Mouse (Mus musculus) layer of hippocampus, postnatal 25 days (tissue): ENCODE measurements around the gene Bmx. TPM values are rescaled to one million over a fixed set of nuclear protein-coding genes. Genes with fewer than 3 reads are reported as not detected.

Experiments used
- DNase-seq, 2 experiments: peaks; one replicate each; pipeline ENCODE4 v3.0.0; 2022; ENCODE audit warnings: mixed read lengths in 2 of 2, low spot score in 1 of 2; ENCODE audit errors: extremely low spot score in 1 of 2
- total RNA-seq, 2 experiments: library from RNA; stranded (reverse); gene quantifications; 2 replicates each; pipeline ENCODE4 v1.2.3; 2021

Bmx gene
- total RNA-seq = under 1 TPM; 0.61 to 0.74 TPM

DNA sequence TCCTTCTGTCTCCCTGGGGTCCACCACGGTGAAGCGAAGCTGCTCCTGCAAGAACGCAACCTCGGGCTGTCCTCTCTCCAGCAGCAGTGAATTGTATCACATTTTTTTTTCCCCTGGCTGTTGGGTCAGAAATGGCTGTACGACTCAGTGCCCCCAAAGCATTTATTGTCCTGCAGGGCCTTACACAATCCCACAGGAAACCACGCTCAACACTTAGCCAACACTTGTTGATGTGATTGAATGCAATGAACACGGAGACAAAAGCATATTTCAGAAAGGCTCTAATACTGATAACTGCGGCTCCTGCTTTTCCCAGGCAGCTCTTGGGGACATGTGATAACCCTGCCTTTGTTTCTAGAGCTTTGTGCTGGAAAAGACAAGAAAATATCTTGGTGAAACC is at the start of gene Bmx:
TSS of gene Bmx (minus strand) at position 137 of the 400 bp plus-strand sequence.
- DNase-seq = no peak

DNA sequence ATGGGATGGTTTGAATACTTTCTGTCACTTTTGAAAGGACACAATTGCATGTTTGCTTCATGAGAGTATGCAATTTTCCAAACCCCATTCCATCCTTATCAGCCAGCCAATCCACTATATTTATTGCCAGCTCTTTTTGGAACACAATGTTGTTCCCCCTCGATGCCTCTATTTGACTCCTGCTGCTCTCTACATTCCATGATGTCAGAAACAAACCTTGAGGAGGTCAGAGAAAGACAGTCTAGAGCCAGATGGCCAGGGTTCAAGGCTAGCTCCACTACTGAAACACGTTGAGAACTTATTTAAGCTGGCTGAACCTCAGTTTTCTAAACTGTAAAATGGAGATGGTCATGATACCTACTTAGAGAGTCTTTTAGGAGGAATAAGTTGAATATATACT is 48.3 kb upstream of the Bmx start:
- DNase-seq = no peak

DNA sequence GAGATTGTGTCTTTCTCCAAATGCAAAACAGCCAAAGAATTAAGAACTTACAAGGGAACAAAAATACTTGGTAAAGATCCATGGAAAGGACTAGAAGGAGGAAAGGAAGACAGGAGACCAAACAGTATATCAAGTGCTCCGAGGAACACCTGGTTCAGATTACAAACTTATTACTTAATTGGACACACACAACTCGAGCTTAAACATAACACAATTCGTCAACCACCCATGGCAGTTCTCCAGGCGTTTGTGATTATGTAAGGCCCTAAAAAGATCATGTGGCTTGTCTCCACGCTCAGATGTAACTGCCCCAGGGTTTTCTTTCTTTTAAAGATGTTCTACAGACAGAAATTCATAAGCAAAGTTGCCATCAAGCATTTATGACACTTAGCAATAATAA is 33.2 kb upstream of the Bmx start:
- no peak for DNase-seq

DNA sequence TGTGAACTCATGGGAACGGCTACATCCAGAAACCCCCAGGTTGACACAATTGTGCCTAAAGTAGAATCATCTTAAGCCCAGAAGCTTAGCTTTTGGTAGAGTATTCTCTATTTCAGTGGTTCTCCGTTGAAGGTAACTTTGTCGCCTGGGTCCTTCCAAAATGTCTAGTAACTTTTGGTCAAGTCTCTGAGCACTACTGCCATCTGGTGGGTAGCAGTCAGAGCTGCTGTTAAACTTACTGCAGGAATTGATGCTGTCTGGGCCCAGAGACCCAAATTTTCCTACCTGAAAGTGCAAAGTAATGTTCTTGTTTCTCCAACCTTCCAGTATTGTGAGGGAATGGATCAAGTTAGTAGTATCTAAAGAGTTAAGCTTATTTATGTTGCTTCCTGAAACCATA is 29.1 kb upstream of the Bmx start:
- no peak for DNase-seq

DNA sequence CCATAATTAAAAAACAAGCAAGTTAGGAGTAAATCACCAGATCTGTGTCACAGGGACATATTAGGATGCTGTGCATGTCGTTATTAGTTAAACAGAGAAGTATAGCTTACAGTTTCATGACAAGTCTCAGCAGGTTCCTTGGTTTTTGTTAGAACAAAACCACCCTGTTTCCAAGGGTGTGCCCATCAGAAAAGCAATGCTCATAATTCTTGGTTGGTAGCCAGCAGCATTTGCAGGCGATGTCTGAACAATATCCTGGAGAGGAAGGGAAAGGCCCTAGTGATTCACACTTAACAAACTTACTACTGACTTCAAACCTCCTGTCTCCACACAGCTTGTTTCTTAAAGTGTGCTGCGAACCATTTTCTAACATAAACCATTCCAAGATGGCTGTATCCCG is 25.8 kb upstream of the Bmx start:
- DNase-seq = no peak

DNA sequence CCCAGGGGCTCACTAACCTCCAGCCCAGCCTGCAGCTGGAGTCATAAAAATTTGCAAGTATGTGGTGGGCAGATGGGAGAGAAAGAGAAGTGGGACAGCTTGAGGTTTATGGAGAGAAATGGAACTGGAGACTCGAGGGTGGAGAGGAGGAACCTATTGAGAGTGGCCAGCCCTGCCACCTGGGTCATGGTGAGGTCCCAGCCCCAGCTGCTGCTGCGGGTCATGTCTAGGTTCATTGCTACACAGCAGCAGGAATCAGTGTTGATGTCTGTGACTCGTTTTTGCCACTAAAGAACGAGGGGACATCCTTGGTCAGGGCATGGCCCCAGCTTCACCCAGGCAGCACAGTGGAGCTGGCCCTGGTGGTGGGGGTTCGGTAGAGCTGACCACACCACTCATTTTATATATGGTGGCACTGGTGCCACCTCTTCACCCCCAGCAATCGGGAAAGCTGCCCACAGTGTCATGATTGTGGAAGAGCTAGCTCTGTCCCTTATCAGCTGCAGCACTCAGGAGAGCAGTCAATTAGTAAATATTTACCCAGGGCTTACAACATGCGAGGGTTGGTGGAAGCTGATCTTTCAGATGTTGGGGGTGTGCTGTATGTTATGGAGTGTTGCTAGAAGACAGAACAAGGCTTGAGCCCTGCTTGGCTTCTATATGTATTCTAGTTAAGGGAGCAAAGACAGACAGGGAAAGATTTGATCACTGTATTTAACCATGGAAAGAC is 23.1 kb upstream of the Bmx start:
- no peak for DNase-seq

DNA sequence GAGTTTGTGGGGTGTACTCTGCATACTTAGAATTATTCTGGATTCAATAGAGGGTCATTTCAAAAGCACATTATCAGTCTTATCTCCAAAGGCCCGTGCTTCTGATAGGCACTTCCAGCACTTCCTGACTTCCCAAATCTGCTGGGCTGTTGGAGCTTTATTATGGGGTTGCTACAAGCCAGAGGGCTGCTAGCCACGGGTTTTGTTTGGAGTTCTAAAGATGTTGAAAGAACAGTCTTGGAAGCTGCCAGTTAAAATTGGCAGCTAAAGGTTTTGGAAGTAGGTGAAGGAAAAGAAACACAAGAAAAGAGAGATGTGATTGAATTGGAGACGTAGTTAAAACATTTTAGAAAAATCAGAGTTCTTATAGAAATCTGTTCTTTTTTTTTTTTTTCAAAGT is 17.5 kb upstream of the Bmx start:
- DNase-seq = no peak

DNA sequence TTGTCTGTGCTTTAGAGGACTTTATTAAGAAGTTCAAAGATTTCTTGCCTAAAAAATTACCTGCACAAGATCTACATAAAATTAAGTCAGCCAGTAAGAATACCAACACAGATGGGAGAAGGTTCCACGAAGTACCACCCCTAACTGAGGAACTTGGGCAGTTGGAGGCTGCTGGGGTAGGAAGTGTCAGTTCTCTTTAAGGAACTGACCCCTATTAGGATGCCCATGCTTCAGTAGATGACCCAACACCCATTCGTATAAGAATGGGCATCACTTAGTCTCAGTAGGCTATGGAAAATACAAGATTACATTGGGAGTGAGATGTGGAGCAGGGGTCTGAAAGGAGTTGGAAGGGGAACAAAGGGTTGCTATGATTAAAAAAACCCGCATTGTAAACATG is 12.6 kb upstream of the Bmx start:
- no peak for DNase-seq

DNA sequence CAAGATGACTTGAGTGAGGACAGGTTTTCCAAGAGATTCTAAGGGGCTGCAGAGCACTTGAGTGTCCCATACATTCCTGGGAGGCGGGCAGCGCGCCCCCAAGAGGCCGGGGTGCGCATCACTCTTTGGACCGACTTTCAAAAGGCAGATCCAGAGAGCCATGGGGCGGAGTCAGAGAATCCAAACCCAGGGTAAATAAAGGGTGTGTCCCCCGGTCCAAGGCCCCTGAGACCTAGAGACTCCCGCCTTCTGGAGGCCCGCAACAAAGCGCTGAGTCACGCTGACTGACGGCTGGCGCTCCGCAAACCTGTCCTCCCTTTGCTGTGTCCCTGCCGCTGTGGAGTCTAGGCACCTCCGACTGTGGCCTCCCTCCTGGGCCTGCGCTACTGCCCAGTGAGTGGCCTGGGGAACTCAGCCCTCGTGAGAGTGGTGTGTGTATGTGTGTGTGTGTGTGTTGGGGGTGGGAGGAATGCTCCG is 11.3 kb upstream of the Bmx start, which contains the start of gene Pir:
TSS of gene Pir (plus strand) at position 87 of the 477 bp plus-strand sequence.
- peak; percentile 12 to 17 for DNase-seq

DNA sequence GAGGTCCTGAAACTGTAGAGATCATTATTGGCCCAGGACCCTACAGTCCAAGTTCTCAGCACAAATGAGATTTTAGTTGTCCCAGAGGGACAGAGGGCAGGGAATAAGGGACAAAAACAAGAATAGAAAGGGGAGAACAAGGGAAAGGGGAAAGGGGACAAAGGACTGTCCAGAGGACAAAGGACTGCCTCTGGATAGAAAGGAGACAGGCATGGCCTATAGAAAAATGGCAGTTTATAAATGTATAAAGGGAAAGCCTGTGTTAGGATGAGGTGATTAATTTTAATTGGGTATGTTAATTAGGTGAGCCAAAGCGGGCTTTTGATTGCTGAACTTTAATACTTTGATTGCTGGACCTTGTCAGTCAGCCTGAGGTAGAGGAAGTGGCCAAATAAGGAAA is 6.9 kb upstream of the Bmx start:
- no peak for DNase-seq

DNA sequence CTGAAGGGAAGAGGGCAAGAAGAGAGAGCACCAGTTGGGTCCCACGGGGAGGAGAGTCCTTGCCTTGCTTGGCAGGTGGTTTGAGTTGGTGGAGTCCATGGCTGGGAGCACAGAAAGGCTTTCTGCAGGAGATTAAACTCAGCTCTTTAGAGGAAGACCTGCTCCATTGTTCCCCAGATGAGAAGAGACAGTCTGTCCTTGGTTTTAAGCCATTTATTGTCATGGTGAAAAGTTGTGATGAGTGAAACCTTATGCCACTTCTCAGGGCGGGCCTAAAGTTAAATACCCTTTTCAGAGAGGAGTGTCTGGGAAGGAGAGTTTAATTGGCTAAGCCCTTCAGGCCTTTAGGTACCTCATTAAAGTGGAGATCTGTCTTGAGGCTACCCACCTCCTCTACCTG is 4.3 kb upstream of the Bmx start:
- no peak for DNase-seq

DNA sequence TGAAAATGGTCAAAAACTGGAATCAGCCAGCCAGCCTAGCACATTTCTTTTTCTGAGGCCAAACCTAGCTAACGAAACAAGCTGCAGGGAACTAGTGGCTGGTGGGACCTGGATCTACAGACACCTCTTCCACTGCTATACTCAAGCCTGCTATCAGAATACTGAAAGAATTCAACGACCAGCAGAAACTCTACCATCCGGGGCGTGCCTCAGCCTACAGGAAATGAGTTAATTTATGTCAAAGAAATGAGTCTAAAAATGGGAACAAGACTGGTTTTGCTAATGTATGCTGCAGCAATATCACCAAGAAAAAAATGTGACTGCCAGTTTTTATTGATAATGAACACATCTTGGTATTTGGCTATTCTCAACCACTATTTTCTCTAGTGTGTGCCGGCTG is 669 bp upstream of the Bmx start:
- no peak for DNase-seq

DNA sequence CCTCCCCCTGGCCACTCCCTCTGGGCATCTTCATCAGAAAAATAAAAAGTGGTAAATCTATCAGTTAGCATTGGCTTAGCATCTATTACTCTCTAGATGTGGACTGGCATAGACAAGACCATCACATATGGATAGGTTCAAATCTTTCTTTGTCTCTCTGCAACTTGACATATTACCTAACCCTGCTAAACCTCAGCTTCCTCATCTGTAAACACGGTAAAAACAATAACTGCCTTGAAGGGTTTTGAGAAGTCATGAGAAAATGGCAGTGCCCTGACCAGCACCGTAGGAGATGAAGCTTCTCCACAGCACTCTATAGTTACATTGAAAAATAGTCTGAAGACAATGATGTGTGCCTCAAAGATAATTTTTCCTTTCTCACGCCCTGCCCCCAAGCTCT is 1.5 kb downstream of the Bmx start:
- DNase-seq = no peak

DNA sequence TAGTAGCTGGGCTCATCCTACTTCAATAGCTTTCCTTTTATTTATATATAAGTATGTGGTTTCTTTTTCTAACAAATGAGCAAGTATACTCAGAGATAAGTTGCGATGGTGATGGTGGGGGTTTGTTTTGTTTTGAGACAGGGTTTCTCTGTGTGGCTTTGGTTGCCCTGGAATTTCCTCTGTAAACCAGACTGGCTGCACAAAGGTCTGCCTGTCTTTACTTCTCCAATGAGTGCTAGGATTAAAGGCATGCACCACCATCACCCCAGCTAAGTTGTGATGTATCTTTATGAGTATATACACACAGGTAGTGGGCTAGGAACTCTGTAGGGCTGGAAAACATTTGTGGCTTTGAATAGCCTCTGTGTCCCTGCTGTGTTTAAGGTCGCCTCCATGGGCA is 11.3 kb downstream of the Bmx start:
- no peak for DNase-seq

DNA sequence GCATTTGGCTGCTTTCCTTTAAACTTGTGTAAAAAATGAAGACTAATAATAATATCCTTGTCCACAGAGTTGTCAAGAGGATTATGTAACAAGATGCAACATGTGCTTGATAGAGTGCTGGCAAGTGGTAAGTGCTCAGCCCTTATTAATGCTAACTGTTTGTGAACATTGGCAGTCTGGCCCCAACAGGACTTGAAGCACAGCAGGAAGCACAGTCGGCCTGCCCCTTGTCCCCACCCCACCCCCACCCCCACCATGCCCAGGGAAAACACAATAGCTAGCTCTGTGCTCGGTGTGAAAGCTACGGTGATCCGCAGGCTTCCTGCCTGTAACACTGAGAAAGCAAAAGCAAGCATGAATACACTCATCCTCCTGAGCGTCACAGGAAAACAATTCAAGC is 12.3 kb downstream of the Bmx start:
- DNase-seq = no peak

DNA sequence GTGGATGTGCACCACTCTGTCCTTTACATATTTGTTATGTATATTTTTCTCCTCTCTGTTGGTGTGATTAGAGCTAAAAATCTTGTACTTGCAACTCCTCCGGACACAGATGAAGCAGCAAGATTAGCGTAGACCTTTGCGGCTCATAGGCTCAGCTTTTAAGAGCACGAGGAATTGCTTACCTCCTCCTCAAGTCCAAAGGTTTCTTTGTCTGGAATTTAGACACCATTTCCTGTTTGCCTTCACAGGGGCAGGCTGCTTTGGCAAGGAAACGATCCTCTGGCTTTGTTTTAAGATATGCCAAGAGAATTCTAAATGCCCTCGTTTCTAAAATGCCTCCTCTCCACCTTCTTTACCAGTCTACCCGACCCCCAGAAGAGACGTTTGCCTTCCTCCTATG is 24.6 kb downstream of the Bmx start:
- DNase-seq = no peak

DNA sequence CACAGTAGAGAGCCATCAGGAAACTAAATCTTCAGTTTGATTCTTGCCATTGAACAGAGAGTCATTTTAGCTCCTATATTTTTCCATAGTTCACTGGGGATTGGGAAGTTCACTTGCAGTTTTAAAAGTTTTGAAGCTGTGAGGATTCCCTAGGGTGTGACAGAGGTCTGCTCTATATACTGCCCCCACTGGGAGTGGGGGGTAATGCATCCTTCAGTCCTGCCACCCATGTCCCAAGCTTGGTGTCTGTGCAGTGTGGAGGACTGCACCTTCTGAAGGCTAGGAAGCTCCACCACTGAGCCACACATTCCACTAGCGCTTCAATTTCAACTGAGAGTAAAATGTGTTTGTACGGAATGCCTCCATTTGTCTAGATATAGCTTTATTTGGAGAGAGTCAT is 36.0 kb downstream of the Bmx start:
- DNase-seq = no peak

DNA sequence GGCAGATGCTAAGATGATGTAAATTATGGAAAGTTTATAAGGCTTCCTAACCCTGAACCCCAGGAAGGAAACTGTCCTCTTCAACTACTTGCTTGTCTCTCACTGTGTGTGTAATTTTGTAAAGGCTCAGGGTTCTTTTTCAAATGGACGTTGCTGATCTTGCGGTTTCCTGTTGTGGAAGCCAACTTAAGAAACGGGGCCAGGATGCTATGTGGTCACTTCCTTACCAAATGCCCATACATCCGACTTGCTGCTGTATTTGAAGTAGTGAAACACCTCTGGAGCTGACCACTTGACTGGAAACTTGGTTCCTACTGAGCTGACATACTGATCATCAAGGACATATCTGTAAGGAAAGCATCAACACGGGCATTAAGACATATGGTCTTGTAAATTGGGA is 57.4 kb downstream of the Bmx start:
- DNase-seq = no peak

DNA sequence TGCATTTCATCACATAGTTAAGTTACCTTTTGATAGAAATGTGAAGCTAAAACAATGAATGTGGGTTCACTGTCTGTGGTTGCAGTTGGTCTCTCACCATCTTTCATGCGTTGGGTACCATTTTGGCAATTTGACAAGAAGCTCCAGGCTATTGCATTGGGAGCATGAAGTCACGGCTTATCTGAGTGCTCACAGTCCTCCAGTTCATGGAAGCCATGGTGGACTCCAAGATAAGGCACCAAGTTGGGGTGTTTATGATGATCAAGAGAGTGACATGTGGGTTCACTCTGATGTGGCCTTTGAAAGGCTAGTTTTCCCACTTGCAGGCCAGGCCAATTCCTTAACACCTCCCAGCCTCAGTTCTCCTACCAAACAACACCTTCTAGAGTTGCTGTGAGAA is 60.3 kb downstream of the Bmx start:
- DNase-seq = no peak

DNA sequence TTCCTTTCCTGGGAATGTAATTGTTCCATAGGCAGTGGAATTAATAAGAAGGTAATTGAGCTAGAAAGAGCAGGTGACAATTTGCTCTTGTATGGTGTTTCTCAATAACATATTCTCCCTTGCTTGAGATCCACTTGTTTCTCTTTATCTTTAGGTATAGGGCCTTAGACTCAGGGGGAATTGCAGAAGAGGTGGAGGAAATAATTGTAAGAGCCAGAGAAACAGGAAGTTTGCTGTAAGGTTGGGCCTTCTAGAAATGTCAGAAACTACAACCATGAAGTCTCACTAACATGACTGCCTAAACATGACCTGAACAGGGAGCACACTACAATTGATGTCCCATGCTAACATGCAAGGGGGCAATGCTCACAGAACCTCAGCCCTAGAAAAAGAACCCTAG is 68.1 kb downstream of the Bmx start:
- no peak for DNase-seq

DNA sequence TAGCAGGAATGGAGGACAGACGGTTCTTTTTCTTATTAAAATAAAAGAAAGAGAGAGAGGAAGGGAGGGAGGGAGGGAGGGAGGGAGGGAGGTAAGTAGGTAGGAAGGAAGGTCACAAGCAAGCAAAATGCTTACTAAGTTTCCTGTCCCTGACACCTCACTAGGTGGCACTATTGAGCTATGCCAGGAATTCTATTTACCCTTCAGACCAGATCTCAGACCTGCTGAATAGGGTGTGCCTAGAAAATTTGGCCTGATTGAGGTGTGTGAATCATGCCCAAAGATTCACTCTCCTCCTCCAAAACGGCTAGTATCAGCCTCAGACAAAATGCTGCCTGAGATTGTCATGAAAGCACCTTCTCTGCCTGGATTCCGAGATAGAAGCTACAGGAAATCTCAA is 74.1 kb downstream of the Bmx start:
- peak in 1 of 2 experiments; percentile 46 for DNase-seq

DNA sequence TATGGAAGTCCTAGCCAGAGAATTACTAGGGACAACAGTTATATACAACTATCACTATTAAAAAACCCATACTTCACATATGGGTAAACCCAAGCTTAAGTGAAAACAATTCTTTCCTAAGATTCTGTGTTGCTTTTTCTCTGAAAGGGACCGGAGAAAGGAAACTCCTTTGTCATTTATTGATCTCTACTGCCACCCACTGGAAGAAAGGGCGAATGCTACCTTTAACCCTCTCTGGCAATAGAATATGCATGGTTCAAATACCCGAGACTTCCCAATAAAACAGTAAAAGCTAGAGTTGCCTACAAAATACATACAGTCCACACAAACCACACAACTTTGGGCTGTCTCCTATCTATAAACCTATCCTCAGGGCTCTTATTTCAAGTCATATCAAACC is 78.2 kb downstream of the Bmx start:
- DNase-seq = peak; percentile 21 to 57

DNA sequence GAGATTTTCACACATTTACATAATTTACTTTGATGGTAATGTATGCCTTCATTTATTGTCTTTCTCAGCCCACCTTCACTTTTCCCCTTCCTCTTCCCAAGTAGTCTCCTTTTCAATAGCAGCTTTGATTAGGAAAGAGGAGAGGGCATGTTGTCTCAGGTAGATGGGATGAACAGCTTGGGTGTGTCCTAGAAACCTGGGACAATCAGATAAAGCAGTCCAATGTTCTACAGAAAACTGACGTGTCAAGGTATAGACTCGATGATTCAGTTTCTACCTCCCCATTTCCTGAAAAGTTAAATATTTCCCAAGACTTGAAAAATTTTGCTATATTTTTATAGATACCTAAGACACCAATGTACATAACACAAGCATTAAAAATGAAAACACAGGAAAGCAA is 79.1 kb downstream of the Bmx start:
- DNase-seq = no peak
